ENCODE assay signal across 10 mouse cellular contexts in genomic region chr10:14019198-14019597, GRCm38 (mm10).
"Had no signal": no experiment of that assay in that cellular context is flagged by ENCODE, and none has a peak within 500 bp of the region (broad histone marks: within the 10 kb centered on the region; RNA-seq: fewer than 3 reads in every experiment).

No protein-coding gene starts in this region.

- H3K27me3 ChIP-seq: midbrain, embryonic 12.5 days had no signal

- H3K27ac ChIP-seq: kidney, postnatal 0 days; limb, embryonic 13.5 days; liver, embryonic 14.5 days; midbrain, embryonic 12.5 days; stomach, postnatal 0 days had no signal

- H3K4me3 ChIP-seq: limb, embryonic 13.5 days; midbrain, embryonic 12.5 days had no signal

- H3K9ac ChIP-seq: limb, embryonic 13.5 days; liver, embryonic 14.5 days; midbrain, embryonic 12.5 days had no signal

- ATAC-seq: midbrain, embryonic 16.5 days had no signal

- H3K4me2 ChIP-seq: midbrain, embryonic 12.5 days had no signal

- DNase-seq: layer of hippocampus, postnatal 36 days; lung, adult 18-20 months; right cerebral cortex, postnatal 14 days; thymus, postnatal 4 days had no signal

- H3K36me3 ChIP-seq: limb, embryonic 13.5 days; midbrain, embryonic 12.5 days had no signal

- H3K9me3 ChIP-seq: limb, embryonic 13.5 days; midbrain, embryonic 12.5 days had no signal
